Mouse (Mus musculus): ENCODE measurements around the gene Cacnb2. TPM values are rescaled to one million over a fixed set of nuclear protein-coding genes. Genes with fewer than 3 reads are reported as not detected.

Gene Cacnb2
- total and polyA plus RNA-seq, 2 experiments = 0.06 to 0.46 TPM

GRCm38 (mm10) chr2:14769448-14769847 lies 166.6 kb downstream of the Cacnb2 start:
- DNase-seq (ENCODE audit: extremely low read depth, low read depth, low spot score) = no peak
- H3K79me2 ChIP-seq (ENCODE audit: control insufficient read depth, insufficient read depth, low read length) = no peaks in the 10 kb centered on the region
- TF ChIP-seq POLR2A (IDR thresholded peaks at IDR 0.05; ENCODE audit: extremely low read depth, insufficient read depth, low read length) (no peak), CTCF (IDR thresholded peaks at IDR 0.05; ENCODE audit: low read depth, low read length) (no peak)
- no peak overlapping the region for H3K9ac ChIP-seq (ENCODE audit: low read depth, low read length)
- H3K4me3 ChIP-seq (ENCODE audit: insufficient read depth, low read depth, low read length) = no peak overlapping the region
- H3K27ac ChIP-seq (replicated peaks; ENCODE audit: insufficient read depth, low read depth, low read length) = no peak overlapping the region
- no peaks in the 10 kb centered on the region for H3K4me1 ChIP-seq (ENCODE audit: control insufficient read depth, insufficient read depth, low read length)
- H3K36me3 ChIP-seq (ENCODE audit: control insufficient read depth, insufficient read depth, low read length) = no peaks in the 10 kb centered on the region
- H3K27me3 ChIP-seq (ENCODE audit: control insufficient read depth, insufficient read depth, low read length) = no peaks in the 10 kb centered on the region
- WGBS = 82% methylated on average over 1 of the region's 1 CpGs

- Histone ChIP-seq H3K4me1 (ENCODE audit: control insufficient read depth, insufficient read depth, low read length) (no peaks in the 10 kb centered on the region), H3K79me2 (ENCODE audit: control insufficient read depth, insufficient read depth, low read length) (no peaks in the 10 kb centered on the region), H3K27ac (replicated peaks; ENCODE audit: insufficient read depth, low read depth, low read length) (no peak overlapping the region), H3K9ac (ENCODE audit: low read depth, low read length) (no peak overlapping the region), H3K36me3 (ENCODE audit: control insufficient read depth, insufficient read depth, low read length) (no peaks in the 10 kb centered on the region), H3K27me3 (ENCODE audit: control insufficient read depth, insufficient read depth, low read length) (no peaks in the 10 kb centered on the region), H3K4me3 (ENCODE audit: insufficient read depth, low read depth, low read length) (no peak overlapping the region)
- DNase-seq (ENCODE audit: extremely low read depth, low read depth, low spot score) = no peak
- 79% methylated on average over 4 of the region's 4 CpGs for WGBS
- TF ChIP-seq POLR2A (IDR thresholded peaks at IDR 0.05; ENCODE audit: extremely low read depth, insufficient read depth, low read length) = no peak
Observed at GRCm38 (mm10) chr2:14770635-14771034, 167.7 kb downstream of the Cacnb2 start.

GRCm38 (mm10) chr2:14774375-14774774 lies 171.5 kb downstream of the Cacnb2 start:
- H3K36me3 ChIP-seq (ENCODE audit: control insufficient read depth, insufficient read depth, low read length) = no peaks in the 10 kb centered on the region
- H3K27me3 ChIP-seq (ENCODE audit: control insufficient read depth, insufficient read depth, low read length) = no peaks in the 10 kb centered on the region
- no peaks in the 10 kb centered on the region for H3K4me1 ChIP-seq (ENCODE audit: control insufficient read depth, insufficient read depth, low read length)
- TF ChIP-seq POLR2A (IDR thresholded peaks at IDR 0.05; ENCODE audit: extremely low read depth, insufficient read depth, low read length) (no peak), CTCF (IDR thresholded peaks at IDR 0.05; ENCODE audit: low read depth, low read length) (no peak)
- H3K9ac ChIP-seq (ENCODE audit: low read depth, low read length) = no peak overlapping the region
- H3K27ac ChIP-seq (replicated peaks; ENCODE audit: insufficient read depth, low read depth, low read length) = no peak overlapping the region
- H3K79me2 ChIP-seq (ENCODE audit: control insufficient read depth, insufficient read depth, low read length) = no peaks in the 10 kb centered on the region
- H3K4me3 ChIP-seq (ENCODE audit: insufficient read depth, low read depth, low read length) = no peak overlapping the region
- WGBS = 50% methylated on average over 1 of the region's 1 CpGs
- DNase-seq (ENCODE audit: extremely low read depth, low read depth, low spot score) = no peak

- Histone ChIP-seq H3K4me1 (ENCODE audit: control insufficient read depth, insufficient read depth, low read length) (no peaks in the 10 kb centered on the region), H3K79me2 (ENCODE audit: control insufficient read depth, insufficient read depth, low read length) (no peaks in the 10 kb centered on the region), H3K27me3 (ENCODE audit: control insufficient read depth, insufficient read depth, low read length) (no peaks in the 10 kb centered on the region), H3K36me3 (ENCODE audit: control insufficient read depth, insufficient read depth, low read length) (no peaks in the 10 kb centered on the region), H3K4me3 (ENCODE audit: insufficient read depth, low read depth, low read length) (no peak overlapping the region), H3K9ac (ENCODE audit: low read depth, low read length) (no peak overlapping the region), H3K27ac (replicated peaks; ENCODE audit: insufficient read depth, low read depth, low read length) (no peak overlapping the region)
- TF ChIP-seq CTCF (IDR thresholded peaks at IDR 0.05; ENCODE audit: low read depth, low read length) (no peak), POLR2A (IDR thresholded peaks at IDR 0.05; ENCODE audit: extremely low read depth, insufficient read depth, low read length) (no peak)
- no peak for DNase-seq (ENCODE audit: extremely low read depth, low read depth, low spot score)
- WGBS = 78% methylated on average over 3 of the region's 3 CpGs
Observed at GRCm38 (mm10) chr2:14774857-14775495, 172.1 kb downstream of the Cacnb2 start.

GRCm38 (mm10) chr2:14787983-14788382 lies 185.1 kb downstream of the Cacnb2 start:
- Histone ChIP-seq H3K27ac (replicated peaks; ENCODE audit: insufficient read depth, low read depth, low read length) (no peak overlapping the region), H3K79me2 (ENCODE audit: control insufficient read depth, insufficient read depth, low read length) (no peaks in the 10 kb centered on the region), H3K9ac (ENCODE audit: low read depth, low read length) (no peak overlapping the region), H3K36me3 (ENCODE audit: control insufficient read depth, insufficient read depth, low read length) (no peaks in the 10 kb centered on the region), H3K27me3 (ENCODE audit: control insufficient read depth, insufficient read depth, low read length) (no peaks in the 10 kb centered on the region), H3K4me1 (ENCODE audit: control insufficient read depth, insufficient read depth, low read length) (no peaks in the 10 kb centered on the region), H3K4me3 (ENCODE audit: insufficient read depth, low read depth, low read length) (no peak overlapping the region)
- WGBS = 82% methylated on average over 2 of the region's 2 CpGs
- TF ChIP-seq CTCF (IDR thresholded peaks at IDR 0.05; ENCODE audit: low read depth, low read length) = no peak
- TF ChIP-seq POLR2A (IDR thresholded peaks at IDR 0.05; ENCODE audit: extremely low read depth, insufficient read depth, low read length) = no peak
- DNase-seq (ENCODE audit: extremely low read depth, low read depth, low spot score) = no peak

- Histone ChIP-seq H3K27ac (replicated peaks; ENCODE audit: insufficient read depth, low read depth, low read length) (no peak overlapping the region), H3K4me1 (ENCODE audit: control insufficient read depth, insufficient read depth, low read length) (no peaks in the 10 kb centered on the region), H3K79me2 (ENCODE audit: control insufficient read depth, insufficient read depth, low read length) (no peaks in the 10 kb centered on the region), H3K9ac (ENCODE audit: low read depth, low read length) (no peak overlapping the region), H3K4me3 (ENCODE audit: insufficient read depth, low read depth, low read length) (no peak overlapping the region), H3K36me3 (ENCODE audit: control insufficient read depth, insufficient read depth, low read length) (no peaks in the 10 kb centered on the region), H3K27me3 (ENCODE audit: control insufficient read depth, insufficient read depth, low read length) (no peaks in the 10 kb centered on the region)
- WGBS = 87% methylated on average over 4 of the region's 4 CpGs
- no peak for DNase-seq (ENCODE audit: extremely low read depth, low read depth, low spot score)
- no peak for TF ChIP-seq CTCF (IDR thresholded peaks at IDR 0.05; ENCODE audit: low read depth, low read length)
- TF ChIP-seq POLR2A (IDR thresholded peaks at IDR 0.05; ENCODE audit: extremely low read depth, insufficient read depth, low read length) = no peak
Observed at GRCm38 (mm10) chr2:14801446-14802046, 198.7 kb downstream of the Cacnb2 start.

Measured in liver, adult 2 months (tissue).